Mouse (Mus musculus): Measurements from ENCODE around the gene 4930523C07Rik. TPM values are rescaled to one million over a fixed set of nuclear protein-coding genes. Genes with fewer than 3 reads are reported as not detected.

Gene 4930523C07Rik
- polyA plus RNA-seq, 1 experiment: 9.5 TPM

DNA sequence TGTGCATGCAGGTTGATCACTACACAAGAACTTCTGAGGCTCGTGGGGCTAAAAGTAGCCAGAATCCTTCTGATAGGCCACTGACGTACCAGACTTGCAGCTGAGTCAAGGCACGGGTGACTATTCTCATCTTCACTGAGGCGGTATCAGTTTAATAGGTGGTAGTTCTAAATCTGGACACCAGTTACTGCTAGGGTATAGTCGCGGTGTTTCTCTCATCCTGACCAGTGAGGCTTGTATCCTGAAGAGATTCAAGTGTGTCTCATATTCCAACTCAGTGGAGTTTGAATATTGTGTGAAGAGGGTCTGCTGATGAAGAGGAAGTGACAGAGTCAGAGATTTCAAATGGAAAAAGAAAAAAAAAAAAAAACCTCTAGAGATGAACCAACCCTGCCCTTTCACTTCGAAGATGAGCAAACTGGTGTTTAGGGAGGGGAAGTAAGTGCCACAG, 3.3 kb downstream of the 4930523C07Rik start:
- no peak for DNase-seq
- Histone ChIP-seq H3K4me1 (ENCODE audit: control insufficient read depth, insufficient read depth, low read length) (peaks cover 9% of the 10 kb centered on the region; the same call in 1 of the 2 replicates), H3K36me3 (ENCODE audit: control insufficient read depth, insufficient read depth, low read length) (no peaks in the 10 kb centered on the region), H3K27ac (ENCODE audit: insufficient read depth, low read depth, low read length) (no peak overlapping the region), H3K27me3 (replicated peaks; ENCODE audit: control insufficient read depth, insufficient read depth, low read length) (no peaks in the 10 kb centered on the region), H3K4me3 (ENCODE audit: insufficient read depth, low read depth, low read length) (no peak overlapping the region)
- TF ChIP-seq CTCF (conservative IDR thresholded peaks at IDR 0.05; ENCODE audit: insufficient read depth, insufficient read length, low read depth, low read length) (no peak), POLR2A (IDR thresholded peaks at IDR 0.05; ENCODE audit: low read depth, low read length) (no peak)
- 77% methylated on average over 7 of the region's 7 CpGs for WGBS

DNA sequence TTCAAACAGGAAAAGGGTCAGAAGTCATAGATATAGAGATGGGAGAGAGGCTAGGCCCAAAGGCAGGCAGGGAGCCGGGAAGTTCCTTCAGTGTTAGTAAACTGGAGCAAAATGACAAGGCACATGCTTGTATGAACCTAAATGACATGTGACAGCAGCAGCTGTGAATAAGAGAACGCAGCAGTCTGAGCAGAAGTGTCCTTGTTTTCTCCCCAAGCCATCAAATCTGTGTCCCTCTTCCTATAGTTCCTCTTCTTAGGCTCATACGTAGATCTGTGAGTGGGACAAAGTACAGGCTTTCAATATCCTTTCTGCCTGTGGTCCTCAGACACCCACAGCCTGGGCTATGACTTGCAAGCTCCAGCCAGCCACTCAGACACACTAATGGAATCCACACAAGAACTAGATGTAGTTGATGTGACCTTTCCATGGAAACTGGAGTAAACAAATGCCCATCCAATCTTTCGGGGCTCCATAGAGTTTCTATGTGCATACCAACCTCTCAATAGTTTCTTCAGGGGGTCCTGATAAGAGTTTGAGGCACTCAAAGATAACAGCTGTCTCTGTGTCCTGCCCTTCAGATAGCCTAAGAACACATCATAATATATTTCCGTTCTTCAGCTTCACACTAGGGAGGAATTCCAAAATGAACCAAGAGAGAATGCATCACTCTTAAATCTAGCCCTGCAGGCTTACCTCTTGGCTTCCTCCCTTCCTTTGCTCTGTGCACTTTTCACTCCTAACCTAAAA, 5.1 kb downstream of the 4930523C07Rik start:
- no peak overlapping the region for H3K4me3 ChIP-seq (ENCODE audit: insufficient read depth, low read depth, low read length)
- 62% methylated on average over 5 of the region's 5 CpGs for WGBS

GRCm38 (mm10) chr1:160050898-160051297, 6.7 kb downstream of the 4930523C07Rik start:
- TF ChIP-seq POLR2A (IDR thresholded peaks at IDR 0.05; ENCODE audit: low read depth, low read length) (no peak), CTCF (conservative IDR thresholded peaks at IDR 0.05; ENCODE audit: insufficient read depth, insufficient read length, low read depth, low read length) (no peak)
- 95% methylated on average over 6 of the region's 6 CpGs for WGBS
- peaks cover 11% of the 10 kb centered on the region for H3K4me1 ChIP-seq (ENCODE audit: control insufficient read depth, insufficient read depth, low read length)

More for the DNA sequence above, 5.1 kb downstream of the 4930523C07Rik start:
- no peak for DNase-seq
- TF ChIP-seq CTCF (conservative IDR thresholded peaks at IDR 0.05; ENCODE audit: insufficient read depth, insufficient read length, low read depth, low read length) (no peak), POLR2A (IDR thresholded peaks at IDR 0.05; ENCODE audit: low read depth, low read length) (no peak)
- no peaks in the 10 kb centered on the region for H3K27me3 ChIP-seq (replicated peaks; ENCODE audit: control insufficient read depth, insufficient read depth, low read length)
- no peaks in the 10 kb centered on the region for H3K36me3 ChIP-seq (ENCODE audit: control insufficient read depth, insufficient read depth, low read length)
- H3K27ac ChIP-seq (ENCODE audit: insufficient read depth, low read depth, low read length): 0 out of 2 replicates have a peak overlapping the region, but pooled peaks have one; percentile 20
- H3K4me1 ChIP-seq (ENCODE audit: control insufficient read depth, insufficient read depth, low read length): peaks cover 11% of the 10 kb centered on the region

GRCm38 (mm10) chr1:160052556-160053315, 8.6 kb downstream of the 4930523C07Rik start:
- Histone ChIP-seq H3K27me3 (replicated peaks; ENCODE audit: control insufficient read depth, insufficient read depth, low read length) (no peaks in the 10 kb centered on the region), H3K4me1 (ENCODE audit: control insufficient read depth, insufficient read depth, low read length) (peaks cover 14% of the 10 kb centered on the region), H3K27ac (ENCODE audit: insufficient read depth, low read depth, low read length) (no peak overlapping the region), H3K36me3 (ENCODE audit: control insufficient read depth, insufficient read depth, low read length) (no peaks in the 10 kb centered on the region), H3K4me3 (ENCODE audit: insufficient read depth, low read depth, low read length) (no peak overlapping the region)
- no peak for DNase-seq
- TF ChIP-seq CTCF (conservative IDR thresholded peaks at IDR 0.05; ENCODE audit: insufficient read depth, insufficient read length, low read depth, low read length): no peak
- TF ChIP-seq POLR2A (IDR thresholded peaks at IDR 0.05; ENCODE audit: low read depth, low read length): no peak
- 91% methylated on average over 2 of the region's 2 CpGs for WGBS

More at GRCm38 (mm10) chr1:160050898-160051297, 6.7 kb downstream of the 4930523C07Rik start:
- Histone ChIP-seq H3K27me3 (replicated peaks; ENCODE audit: control insufficient read depth, insufficient read depth, low read length) (no peaks in the 10 kb centered on the region), H3K27ac (ENCODE audit: insufficient read depth, low read depth, low read length) (no peak overlapping the region), H3K4me3 (ENCODE audit: insufficient read depth, low read depth, low read length) (no peak overlapping the region), H3K36me3 (ENCODE audit: control insufficient read depth, insufficient read depth, low read length) (no peaks in the 10 kb centered on the region)
- no peak for DNase-seq

DNA sequence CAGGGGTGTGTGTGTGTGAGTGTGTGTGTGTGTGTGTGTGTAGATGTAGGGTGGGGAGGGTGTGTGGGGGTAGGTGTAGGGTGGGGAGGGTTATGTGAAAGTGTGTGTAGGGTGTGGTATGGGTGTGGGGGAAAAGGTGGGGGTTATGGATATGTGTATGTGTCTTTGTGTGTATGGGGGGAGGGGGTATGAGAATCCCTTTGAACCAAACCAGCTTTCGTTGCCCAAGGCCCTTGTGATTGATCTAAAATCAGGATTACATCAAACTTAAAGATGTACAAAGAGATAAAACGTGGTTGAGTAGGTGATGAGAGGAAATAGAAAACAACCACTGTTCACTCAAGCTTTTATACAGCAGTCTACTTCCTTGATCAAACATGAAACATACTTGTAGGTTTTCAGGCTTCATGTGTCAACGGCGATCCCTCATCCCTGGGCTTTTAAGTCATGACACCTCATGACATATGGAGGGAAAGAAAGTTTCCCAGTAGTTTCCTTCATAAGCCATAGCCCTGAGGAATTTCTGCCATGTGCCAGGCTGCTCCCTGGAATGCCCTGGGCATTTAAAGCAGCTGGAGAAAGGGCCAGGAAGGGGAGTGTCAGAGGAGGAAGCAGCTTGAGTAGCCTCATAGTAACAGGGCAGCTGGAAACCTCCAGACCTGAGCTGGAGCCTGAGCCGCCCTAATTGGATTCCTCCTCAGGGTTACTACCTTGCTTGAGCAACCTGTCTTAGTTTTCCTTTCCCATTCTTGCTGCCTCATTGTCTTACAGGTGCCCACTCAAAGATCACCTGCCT, 9.5 kb downstream of the 4930523C07Rik start:
- peak; percentile 38 for DNase-seq
- Histone ChIP-seq H3K4me3 (ENCODE audit: insufficient read depth, low read depth, low read length) (no peak overlapping the region), H3K27me3 (replicated peaks; ENCODE audit: control insufficient read depth, insufficient read depth, low read length) (no peaks in the 10 kb centered on the region), H3K36me3 (ENCODE audit: control insufficient read depth, insufficient read depth, low read length) (no peaks in the 10 kb centered on the region), H3K27ac (ENCODE audit: insufficient read depth, low read depth, low read length) (peak overlapping the region; percentile 90), H3K4me1 (ENCODE audit: control insufficient read depth, insufficient read depth, low read length) (peaks cover 10% of the 10 kb centered on the region)
- 64% methylated on average over 5 of the region's 5 CpGs for WGBS
- no peak for TF ChIP-seq POLR2A (IDR thresholded peaks at IDR 0.05; ENCODE audit: low read depth, low read length)
- TF ChIP-seq CTCF (conservative IDR thresholded peaks at IDR 0.05; ENCODE audit: insufficient read depth, insufficient read length, low read depth, low read length): no peak

GRCm38 (mm10) chr1:160054366-160055078, 10.3 kb downstream of the 4930523C07Rik start:
- Histone ChIP-seq H3K36me3 (ENCODE audit: control insufficient read depth, insufficient read depth, low read length) (no peaks in the 10 kb centered on the region), H3K27ac (ENCODE audit: insufficient read depth, low read depth, low read length) (peak overlapping the region; percentile 90), H3K4me1 (ENCODE audit: control insufficient read depth, insufficient read depth, low read length) (peaks cover 5% of the 10 kb centered on the region; the same call in 1 of the 2 replicates), H3K27me3 (replicated peaks; ENCODE audit: control insufficient read depth, insufficient read depth, low read length) (no peaks in the 10 kb centered on the region), H3K4me3 (ENCODE audit: insufficient read depth, low read depth, low read length) (no peak overlapping the region)
- no peak for DNase-seq
- TF ChIP-seq CTCF (conservative IDR thresholded peaks at IDR 0.05; ENCODE audit: insufficient read depth, insufficient read length, low read depth, low read length) (no peak), POLR2A (IDR thresholded peaks at IDR 0.05; ENCODE audit: low read depth, low read length) (no peak)
- 74% methylated on average over 5 of the region's 5 CpGs for WGBS
